Mouse (Mus musculus): Measurements from ENCODE around the gene Bad. TPM values are rescaled to one million over a fixed set of nuclear protein-coding genes. Genes with fewer than 3 reads are reported as not detected.
A peak's percentile ranks its signal among the peaks of the same experiment; 100 is the strongest.

The Bad gene
- polyA plus RNA-seq, 1 experiment from 2014 or later: 87.1 TPM

DNA sequence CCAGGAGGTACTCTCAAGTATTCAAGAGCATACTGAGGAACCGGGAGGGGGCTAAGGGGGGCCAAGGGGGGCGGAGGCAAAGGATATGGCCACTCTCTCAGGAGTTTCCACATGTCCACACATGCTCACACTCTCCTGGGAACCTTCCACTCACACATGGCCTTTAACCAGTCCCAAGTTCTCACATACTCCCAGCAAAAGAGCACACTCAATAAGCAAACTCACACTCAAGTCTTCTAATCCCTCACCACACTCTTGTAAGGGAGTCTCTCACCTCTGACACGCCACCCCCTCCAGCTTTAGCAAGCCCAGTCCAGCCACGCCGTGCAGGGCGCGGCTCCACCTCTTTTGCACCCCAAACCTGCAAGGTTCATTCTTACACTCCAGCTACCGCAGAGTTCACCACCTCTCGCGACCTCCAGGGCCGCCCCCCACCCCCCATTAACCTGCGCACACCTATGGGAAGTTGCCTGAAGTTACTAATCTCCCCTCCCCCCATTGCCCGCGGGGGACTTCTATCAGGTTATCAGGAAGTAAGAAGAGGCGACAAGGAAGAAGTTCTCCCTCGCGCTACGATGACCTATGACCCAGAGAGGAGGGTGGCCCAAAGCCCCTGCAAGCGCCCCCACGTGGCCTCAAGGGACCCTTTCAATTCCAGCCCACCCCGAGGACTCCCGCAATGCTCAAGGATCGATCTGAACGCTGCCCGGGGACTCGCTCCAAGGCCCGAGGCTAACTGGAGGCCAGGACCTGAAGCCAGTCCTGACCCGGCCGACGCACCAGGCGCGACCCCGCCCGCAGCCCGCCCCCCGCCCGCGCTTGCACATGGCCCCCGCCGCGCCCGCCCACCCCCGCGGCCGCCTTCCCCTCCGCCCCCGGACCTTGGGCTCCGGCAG is 20.7 kb upstream of the Bad start:
- Histone ChIP-seq H3K27ac (ENCODE audit: low read length) (peak overlapping the region; percentile 92), H3K4me2 (ENCODE audit: low read depth, low read length) (peak overlapping the region; percentile 78), H3K9me3 (replicated peaks; ENCODE audit: control insufficient read depth, low read length) (no peaks in the 10 kb centered on the region), H3K9ac (ENCODE audit: low read length) (peak overlapping the region; percentile 93), H3K4me3 (replicated peaks; ENCODE audit: low read length) (peak overlapping the region; percentile 84), H3K27me3 (ENCODE audit: control insufficient read depth, insufficient read depth, low read length) (peaks cover 22% of the 10 kb centered on the region), H3K4me1 (ENCODE audit: control insufficient read depth, insufficient read depth, low read length) (peaks cover 35% of the 10 kb centered on the region), H3K36me3 (ENCODE audit: control insufficient read depth, insufficient read depth, low read length) (no peaks in the 10 kb centered on the region; the same call in 1 of the 2 replicates)
- WGBS: 3% methylated on average over 47 of the region's 48 CpGs
- ATAC-seq (ENCODE audit: insufficient read depth, low FRiP score): no peak

DNA sequence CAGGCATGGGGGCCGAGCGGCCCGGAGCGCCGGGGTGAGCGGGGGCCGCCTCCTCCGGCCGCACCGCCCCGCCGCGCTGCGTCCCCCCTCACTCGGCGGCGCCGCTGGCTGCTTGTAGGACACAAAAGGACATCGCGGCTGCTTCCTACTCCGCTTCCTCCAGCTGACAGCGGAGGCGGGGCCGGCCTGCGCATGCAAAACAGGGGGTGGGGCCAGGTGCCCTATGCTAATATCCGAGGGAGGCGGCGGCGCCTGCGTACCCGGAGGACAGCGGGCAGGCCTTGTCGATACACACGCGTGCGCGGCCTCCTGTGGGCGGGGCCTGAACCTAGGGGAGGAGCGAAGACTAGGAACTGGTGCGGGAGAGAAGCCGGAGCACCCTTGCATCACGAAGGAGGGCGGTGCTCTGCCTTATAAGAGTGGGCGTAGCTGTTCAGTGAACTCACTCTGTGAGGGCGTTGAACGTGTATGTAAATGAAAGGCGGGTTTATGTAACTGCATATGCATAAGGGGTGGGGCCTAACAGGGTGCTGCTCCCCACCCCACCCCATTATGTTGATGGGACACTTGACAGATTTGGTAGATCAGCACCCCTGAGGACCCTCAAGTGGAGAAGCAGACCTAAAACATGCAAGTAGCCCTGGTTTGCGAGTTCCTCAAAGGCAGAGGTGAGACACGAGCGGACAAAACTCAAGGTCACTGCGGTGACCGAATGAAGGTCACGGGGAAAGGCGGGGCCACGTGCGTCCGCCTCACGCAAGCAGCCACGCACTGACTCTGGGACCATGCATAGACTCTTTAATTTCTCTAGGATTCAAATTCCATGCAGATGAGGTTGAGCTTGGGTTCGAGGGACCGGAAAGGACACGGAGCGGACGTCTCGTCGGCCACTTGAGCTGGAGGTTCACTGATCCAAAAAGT is 19.8 kb upstream of the Bad start, which contains the start of gene Esrra:
Gene Esrra (minus strand): TSS at position 167 of the 921 bp plus-strand sequence.
- peaks cover 31% of the 10 kb centered on the region for H3K27me3 ChIP-seq (ENCODE audit: control insufficient read depth, insufficient read depth, low read length)
- H3K9ac ChIP-seq (ENCODE audit: low read length): peak within 1 kb of the TSS; percentile 93
- peak within 1 kb of the TSS; percentile 84 for H3K4me3 ChIP-seq (replicated peaks; ENCODE audit: low read length)
- peak within 1 kb of the TSS; percentile 87 for H3K4me2 ChIP-seq (ENCODE audit: low read depth, low read length)
- H3K4me1 ChIP-seq (ENCODE audit: control insufficient read depth, insufficient read depth, low read length): peaks cover 40% of the 10 kb centered on the region
- ATAC-seq (ENCODE audit: insufficient read depth, low FRiP score): peak; percentile 96
- H3K27ac ChIP-seq (ENCODE audit: low read length): peak within 1 kb of the TSS; percentile 92
- H3K36me3 ChIP-seq (ENCODE audit: control insufficient read depth, insufficient read depth, low read length): no peaks in the 10 kb centered on the region; the same call in 1 of the 2 replicates
- WGBS: under 1% methylated on average over 65 of the region's 66 CpGs
- no peaks in the 10 kb centered on the region; the same call in 1 of the 2 replicates for H3K9me3 ChIP-seq (replicated peaks; ENCODE audit: control insufficient read depth, low read length)

DNA sequence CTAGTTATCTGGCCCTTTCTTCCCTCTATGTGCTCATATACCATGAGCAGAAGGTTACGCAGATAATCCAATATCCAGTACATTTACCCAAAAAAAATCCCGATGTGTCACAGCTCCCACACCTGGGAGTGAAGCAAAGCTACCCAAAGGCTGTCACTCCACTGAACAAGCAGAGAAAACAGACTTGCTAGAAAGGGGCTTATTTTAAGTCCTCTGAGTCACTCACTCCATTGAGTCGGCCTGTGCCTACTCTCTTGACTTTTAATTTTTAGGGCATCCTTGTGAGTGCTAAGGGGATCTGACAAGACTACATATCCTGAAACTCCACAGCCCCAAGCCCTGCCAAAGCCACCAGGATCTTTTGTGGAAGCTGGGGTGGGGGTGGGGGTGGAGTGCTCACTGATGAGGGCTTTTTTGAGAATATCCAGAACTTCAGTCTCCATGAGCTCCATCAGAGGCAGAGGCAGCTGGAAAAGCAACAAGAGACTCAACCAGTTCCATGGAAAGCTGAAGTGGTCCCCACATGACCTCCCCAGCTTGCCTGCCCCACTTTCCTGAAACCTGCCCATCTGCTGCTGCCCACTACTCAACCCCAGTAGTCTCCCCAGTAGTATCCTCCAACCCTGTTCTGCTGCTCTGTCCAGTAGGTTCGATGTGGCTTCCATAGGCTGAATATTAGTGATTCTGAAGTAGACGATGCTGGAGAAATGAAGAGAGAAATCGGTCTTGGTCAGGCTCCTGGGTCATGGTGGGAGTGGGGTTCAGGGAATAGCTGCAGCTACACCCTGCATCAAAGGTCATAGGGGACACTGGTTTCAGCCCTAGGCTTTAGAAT is 18.5 kb upstream of the Bad start:
- ATAC-seq (ENCODE audit: insufficient read depth, low FRiP score): no peak
- Histone ChIP-seq H3K27ac (ENCODE audit: low read length) (no peak overlapping the region), H3K9me3 (replicated peaks; ENCODE audit: control insufficient read depth, low read length) (no peaks in the 10 kb centered on the region; the same call in 1 of the 2 replicates), H3K27me3 (ENCODE audit: control insufficient read depth, insufficient read depth, low read length) (peaks cover 42% of the 10 kb centered on the region), H3K36me3 (ENCODE audit: control insufficient read depth, insufficient read depth, low read length) (no peaks in the 10 kb centered on the region; the same call in 1 of the 2 replicates), H3K4me2 (ENCODE audit: low read depth, low read length) (no peak overlapping the region), H3K4me3 (replicated peaks; ENCODE audit: low read length) (no peak overlapping the region), H3K4me1 (ENCODE audit: control insufficient read depth, insufficient read depth, low read length) (peaks cover 36% of the 10 kb centered on the region), H3K9ac (ENCODE audit: low read length) (no peak overlapping the region; the same call in 1 of the 2 replicates)
- 64% methylated on average over 6 of the region's 6 CpGs for WGBS

DNA sequence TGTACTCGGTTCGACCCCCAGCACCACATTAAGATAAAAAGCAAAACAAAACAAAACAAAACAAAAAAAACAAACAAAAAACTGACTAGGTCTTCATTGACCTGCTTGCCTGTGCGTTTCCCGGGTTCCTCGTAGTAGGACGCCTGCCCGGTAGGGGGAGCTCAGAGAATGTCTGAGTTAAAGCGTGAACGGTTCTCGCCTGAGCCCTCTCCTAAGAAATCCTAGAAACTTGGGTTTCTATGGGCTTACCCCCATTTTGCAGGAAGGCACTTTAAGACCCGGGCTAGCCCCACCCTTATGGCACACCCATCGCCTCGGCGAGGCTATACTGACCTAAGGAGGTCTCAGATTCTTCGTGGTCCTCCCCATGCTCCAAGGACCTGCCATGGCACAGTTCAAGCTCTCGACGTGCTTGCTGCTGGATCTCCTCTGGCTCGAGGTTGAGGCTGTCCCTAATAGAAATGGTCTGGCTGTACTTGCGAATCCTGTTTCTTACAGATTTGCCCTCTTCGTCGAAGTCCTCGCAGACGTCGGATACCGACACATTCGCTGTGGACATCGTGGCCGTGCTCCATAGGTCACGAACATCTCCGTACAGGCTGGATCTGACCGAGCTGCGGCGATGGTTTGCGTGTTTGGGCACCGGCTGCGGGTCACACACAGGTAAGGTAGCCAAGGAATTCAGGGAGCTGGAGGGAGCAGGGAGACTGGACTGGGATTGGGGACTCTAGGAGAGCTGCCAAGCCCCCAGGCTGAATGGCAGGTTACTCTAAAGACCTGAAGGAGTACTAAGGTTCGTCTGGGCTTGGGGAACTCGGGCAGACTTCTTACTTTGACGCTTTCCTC is 17.0 kb upstream of the Bad start:
- peak overlapping the region; percentile 24 for H3K4me3 ChIP-seq (replicated peaks; ENCODE audit: low read length)
- no peaks in the 10 kb centered on the region for H3K36me3 ChIP-seq (ENCODE audit: control insufficient read depth, insufficient read depth, low read length)
- no peak for ATAC-seq (ENCODE audit: insufficient read depth, low FRiP score)
- no peak overlapping the region for H3K27ac ChIP-seq (ENCODE audit: low read length)
- H3K27me3 ChIP-seq (ENCODE audit: control insufficient read depth, insufficient read depth, low read length): peaks cover 46% of the 10 kb centered on the region
- WGBS: 5% methylated on average over 39 of the region's 39 CpGs
- no peaks in the 10 kb centered on the region; the same call in 1 of the 2 replicates for H3K9me3 ChIP-seq (replicated peaks; ENCODE audit: control insufficient read depth, low read length)
- H3K4me1 ChIP-seq (ENCODE audit: control insufficient read depth, insufficient read depth, low read length): peaks cover 29% of the 10 kb centered on the region
- peak overlapping the region; percentile 41 for H3K4me2 ChIP-seq (ENCODE audit: low read depth, low read length)
- peak overlapping the region; percentile 60 for H3K9ac ChIP-seq (ENCODE audit: low read length)

DNA sequence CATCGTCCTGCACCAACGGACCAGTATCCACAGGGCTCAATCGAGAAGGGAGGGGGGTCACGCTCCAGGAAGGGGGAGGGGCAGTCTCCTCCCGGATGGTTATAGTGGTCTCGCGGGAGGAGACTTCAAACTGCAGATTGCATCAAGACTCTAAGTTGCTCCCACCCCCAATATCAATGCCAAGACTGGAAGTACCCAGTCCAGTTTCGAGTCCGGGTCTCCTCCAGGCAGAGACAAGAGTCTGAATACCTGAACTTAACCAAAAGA is 16.4 kb upstream of the Bad start, which contains the start of gene Catsperz:
Gene Catsperz (minus strand): TSS at position 74 of the 267 bp plus-strand sequence.
- H3K36me3 ChIP-seq (ENCODE audit: control insufficient read depth, insufficient read depth, low read length): no peaks in the 10 kb centered on the region
- peaks cover 23% of the 10 kb centered on the region for H3K4me1 ChIP-seq (ENCODE audit: control insufficient read depth, insufficient read depth, low read length)
- no peak for ATAC-seq (ENCODE audit: insufficient read depth, low FRiP score)
- peaks cover 46% of the 10 kb centered on the region for H3K27me3 ChIP-seq (ENCODE audit: control insufficient read depth, insufficient read depth, low read length)
- no peaks in the 10 kb centered on the region; the same call in 1 of the 2 replicates for H3K9me3 ChIP-seq (replicated peaks; ENCODE audit: control insufficient read depth, low read length)
- H3K9ac ChIP-seq (ENCODE audit: low read length): peak within 1 kb of the TSS; percentile 60
- peak within 1 kb of the TSS; percentile 41 for H3K4me2 ChIP-seq (ENCODE audit: low read depth, low read length)
- 4% methylated on average over 9 of the region's 9 CpGs for WGBS
- peak within 1 kb of the TSS; percentile 24 for H3K4me3 ChIP-seq (replicated peaks; ENCODE audit: low read length)
- peak within 1 kb of the TSS; percentile 84 for H3K27ac ChIP-seq (ENCODE audit: low read length)

DNA sequence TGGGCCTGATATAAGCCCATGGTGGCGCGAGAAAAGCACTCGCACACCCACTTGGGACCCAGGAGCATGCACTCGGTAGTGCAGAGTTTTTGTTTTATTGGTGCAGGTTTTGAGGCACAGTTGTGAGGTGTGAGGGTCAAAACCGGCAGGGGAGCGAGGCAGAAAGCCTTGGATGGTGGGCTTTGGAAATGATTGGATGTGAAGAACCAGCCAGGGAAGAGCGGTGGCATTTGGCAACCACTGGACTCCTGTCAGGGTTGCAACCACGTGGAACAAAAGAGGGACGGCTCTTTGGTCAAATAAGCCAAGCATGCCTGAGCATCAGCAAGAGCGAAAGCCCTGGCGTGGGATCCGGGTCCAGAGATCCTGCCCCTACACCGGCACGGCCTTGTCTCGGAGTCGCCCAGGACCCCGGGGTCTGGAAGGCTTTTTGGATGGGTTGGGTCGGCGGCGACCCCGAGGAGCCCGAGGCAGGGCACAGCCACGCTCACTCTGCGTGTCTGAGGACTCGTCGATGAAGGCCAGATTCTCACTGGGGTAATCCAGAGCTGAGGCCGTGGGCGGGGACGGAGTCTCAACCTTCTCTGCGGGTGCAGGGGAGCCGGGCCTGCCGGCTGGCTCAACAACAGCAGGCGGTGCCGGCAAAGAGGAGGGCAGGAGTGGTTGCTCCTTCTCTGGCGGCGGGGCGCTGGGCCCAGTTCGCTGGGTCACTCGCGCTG is 15.9 kb upstream of the Bad start:
- H3K9me3 ChIP-seq (replicated peaks; ENCODE audit: control insufficient read depth, low read length): no peaks in the 10 kb centered on the region; the same call in 1 of the 2 replicates
- WGBS: 16% methylated on average over 40 of the region's 40 CpGs
- peak overlapping the region; percentile 41 for H3K4me2 ChIP-seq (ENCODE audit: low read depth, low read length)
- H3K9ac ChIP-seq (ENCODE audit: low read length): peak overlapping the region; percentile 60
- peak overlapping the region; percentile 24 for H3K4me3 ChIP-seq (replicated peaks; ENCODE audit: low read length)
- H3K36me3 ChIP-seq (ENCODE audit: control insufficient read depth, insufficient read depth, low read length): no peaks in the 10 kb centered on the region
- no peak for ATAC-seq (ENCODE audit: insufficient read depth, low FRiP score)
- peak overlapping the region; percentile 84 for H3K27ac ChIP-seq (ENCODE audit: low read length)
- H3K4me1 ChIP-seq (ENCODE audit: control insufficient read depth, insufficient read depth, low read length): peaks cover 18% of the 10 kb centered on the region
- H3K27me3 ChIP-seq (ENCODE audit: control insufficient read depth, insufficient read depth, low read length): peaks cover 46% of the 10 kb centered on the region

DNA sequence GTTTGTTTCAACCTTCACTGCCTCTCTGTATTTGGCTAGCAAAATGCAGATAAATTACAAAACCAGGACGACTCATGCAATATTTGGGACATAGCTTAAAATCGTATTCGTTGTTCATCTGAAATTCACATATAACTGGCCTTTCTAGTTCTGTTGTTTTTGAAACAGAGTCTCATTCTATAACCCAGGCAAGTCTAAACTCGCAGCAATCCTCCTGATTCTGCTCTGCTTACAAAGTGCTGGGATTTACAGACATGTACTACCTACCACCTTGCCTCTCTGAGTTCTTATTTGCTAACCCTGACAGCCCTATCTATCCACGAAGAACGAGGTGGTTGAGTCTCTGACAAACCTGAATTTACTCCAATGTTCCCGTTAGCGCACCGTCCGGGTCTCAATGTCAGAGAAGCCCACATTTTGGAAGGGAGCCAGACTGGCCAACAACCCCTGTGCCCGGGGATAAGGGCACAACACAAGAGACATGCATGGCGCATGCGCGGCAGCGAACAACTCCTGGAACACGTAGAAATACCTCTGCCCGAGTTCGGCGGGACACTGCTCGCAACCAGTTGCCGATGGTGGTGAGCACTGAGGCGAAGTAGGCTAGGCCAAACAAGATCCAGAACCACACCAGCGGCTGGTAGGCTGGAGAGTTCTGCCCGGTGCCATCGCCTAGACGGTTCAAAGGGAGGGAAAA is 15.0 kb upstream of the Bad start:
- Histone ChIP-seq H3K27ac (ENCODE audit: low read length) (peak overlapping the region; percentile 84), H3K4me3 (replicated peaks; ENCODE audit: low read length) (peak overlapping the region; percentile 31), H3K4me2 (ENCODE audit: low read depth, low read length) (peak overlapping the region; percentile 48), H3K9ac (ENCODE audit: low read length) (peak overlapping the region; percentile 15), H3K4me1 (ENCODE audit: control insufficient read depth, insufficient read depth, low read length) (peaks cover 16% of the 10 kb centered on the region), H3K27me3 (ENCODE audit: control insufficient read depth, insufficient read depth, low read length) (peaks cover 46% of the 10 kb centered on the region), H3K9me3 (replicated peaks; ENCODE audit: control insufficient read depth, low read length) (no peaks in the 10 kb centered on the region; the same call in 1 of the 2 replicates), H3K36me3 (ENCODE audit: control insufficient read depth, insufficient read depth, low read length) (no peaks in the 10 kb centered on the region)
- WGBS: 13% methylated on average over 26 of the region's 26 CpGs
- no peak for ATAC-seq (ENCODE audit: insufficient read depth, low FRiP score)

Data from stomach, embryonic 16.5 days (tissue).